Mouse (Mus musculus) hematopoietic stem cell, adult 5-6 weeks (primary cell): ENCODE results near the gene Lrba. TPM values are rescaled to one million over a fixed set of nuclear protein-coding genes. Genes with fewer than 3 reads are reported as not detected.

Experiments
- ATAC-seq, 2 experiments: fragments of 125-278 bp in 1 of 2; replicated peaks in 1 of 2; 2 replicates each; pipeline ENCODE4 v1.8.0; 2016 to 2017; ENCODE audit warnings: inconsistent platforms in 2 of 2, mild to moderate bottlenecking in 2 of 2, moderate number of reproducible peaks in 2 of 2, low read depth in 1 of 2, moderate TSS enrichment in 1 of 2; ENCODE audit not compliant: low FRiP score in 2 of 2, poor library complexity in 2 of 2, severe bottlenecking in 2 of 2, insufficient read depth in 1 of 2, low TSS enrichment in 1 of 2
- total RNA-seq: library from RNA; stranded (forward); fragments of 172-1452, 232-1000 nt; gene quantifications from 2 replicates; pipeline ENCODE4 v1.2.3, GENCODE M21; 2017

Gene Lrba
- 51.5 and 57.9 TPM in 2 replicates for total RNA-seq

DNA sequence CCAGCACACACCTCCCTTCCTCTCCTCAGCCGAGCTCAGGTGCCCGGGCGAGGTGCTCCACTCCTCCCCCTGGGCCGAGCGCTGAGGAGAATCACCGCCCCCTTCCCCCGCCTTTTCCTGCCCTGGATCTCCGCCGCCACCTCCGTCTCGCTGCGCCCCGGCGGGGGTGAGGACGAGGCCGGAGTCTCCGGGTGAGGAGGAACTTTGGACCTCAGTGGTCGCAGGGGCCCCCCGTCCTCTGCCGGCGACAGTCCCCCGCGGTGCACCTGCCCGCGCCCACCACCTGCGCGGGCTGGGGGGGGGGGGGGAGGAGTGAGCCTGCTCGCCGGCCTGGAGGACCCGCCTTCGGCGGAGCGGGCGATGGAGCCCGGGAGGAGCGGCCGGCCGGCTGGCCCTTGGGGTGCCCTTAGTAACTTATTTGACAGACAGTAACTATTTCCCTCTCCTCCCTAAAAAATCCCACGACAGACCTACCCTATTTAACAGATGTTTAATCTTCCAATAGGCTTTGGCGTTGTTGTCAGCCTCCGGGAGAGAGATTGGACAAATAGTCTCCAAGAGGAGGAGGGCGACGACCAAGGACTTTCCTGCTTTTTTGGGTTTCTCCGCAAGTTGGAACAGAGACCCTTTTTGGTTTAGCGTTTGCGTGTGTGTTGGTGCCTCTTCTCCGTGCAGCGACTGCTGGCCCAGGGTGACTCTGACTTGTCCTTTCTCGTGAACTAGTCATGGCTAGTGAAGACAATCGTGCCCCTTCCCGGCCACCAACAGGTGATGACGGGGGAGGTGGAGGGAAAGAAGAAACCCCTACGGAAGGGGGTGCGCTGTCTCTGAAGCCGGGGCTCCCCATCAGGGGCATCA, at the start of gene Lrba:
Lrba (plus strand) TSS at position 117 of the 858 bp plus-strand sequence.
- ATAC-seq = peak; percentile 73 to 90

DNA sequence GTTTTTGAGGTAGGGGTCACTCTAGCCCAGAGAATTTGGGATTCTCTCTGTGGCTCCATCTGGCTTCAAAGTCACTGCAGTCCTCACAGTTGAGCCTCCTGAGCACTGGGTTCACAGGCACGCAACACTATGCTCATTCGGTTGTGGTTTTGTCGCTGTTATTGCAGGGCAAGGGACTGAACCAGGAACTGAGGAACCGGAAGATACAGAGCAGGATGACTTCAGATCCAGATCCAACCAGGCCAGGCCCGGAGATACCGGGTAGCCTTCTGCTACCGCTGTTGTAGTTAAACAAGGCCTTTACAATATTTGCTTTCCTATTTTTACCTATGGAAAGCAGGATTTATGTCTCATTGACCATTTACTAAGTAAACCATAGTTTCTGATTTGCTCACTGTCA, 44.8 kb upstream of the Lrba start:
- no peak for ATAC-seq

GRCm38 (mm10) chr3:86181107-86181506, 43.4 kb upstream of the Lrba start:
- no peak for ATAC-seq

GRCm38 (mm10) chr3:86184546-86184945, 39.9 kb upstream of the Lrba start:
- no peak for ATAC-seq

DNA sequence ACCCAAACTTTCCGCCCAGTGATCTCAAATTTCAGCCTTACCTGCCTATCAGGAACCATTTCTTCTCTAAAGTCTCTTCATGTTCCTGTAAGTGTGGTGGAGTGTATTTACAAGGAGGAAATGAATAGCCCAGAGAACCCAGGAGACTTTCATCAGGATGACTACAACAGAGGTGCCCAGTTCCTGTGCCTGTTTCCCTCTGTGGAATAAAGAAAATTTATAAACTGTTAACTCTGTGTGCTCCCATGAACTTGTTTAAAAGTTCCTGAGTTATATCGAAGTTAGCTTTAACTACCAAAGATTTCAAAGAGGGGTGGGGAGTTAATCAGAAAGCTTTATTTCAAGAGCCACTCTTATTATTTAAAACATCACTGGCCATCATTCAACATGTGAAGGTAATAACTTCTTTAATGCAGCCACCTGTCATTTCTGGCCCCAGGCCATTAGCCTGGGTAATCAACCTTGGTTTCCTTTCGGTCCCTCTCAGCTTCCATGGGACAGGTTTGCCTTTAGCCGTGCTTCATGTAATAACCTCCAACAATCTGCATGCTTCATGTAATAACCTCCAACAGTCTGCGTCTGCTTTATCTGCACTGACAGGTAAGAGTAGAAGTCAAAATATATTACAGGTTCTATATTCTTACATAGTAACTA, 36.6 kb upstream of the Lrba start:
- no peak for ATAC-seq

DNA sequence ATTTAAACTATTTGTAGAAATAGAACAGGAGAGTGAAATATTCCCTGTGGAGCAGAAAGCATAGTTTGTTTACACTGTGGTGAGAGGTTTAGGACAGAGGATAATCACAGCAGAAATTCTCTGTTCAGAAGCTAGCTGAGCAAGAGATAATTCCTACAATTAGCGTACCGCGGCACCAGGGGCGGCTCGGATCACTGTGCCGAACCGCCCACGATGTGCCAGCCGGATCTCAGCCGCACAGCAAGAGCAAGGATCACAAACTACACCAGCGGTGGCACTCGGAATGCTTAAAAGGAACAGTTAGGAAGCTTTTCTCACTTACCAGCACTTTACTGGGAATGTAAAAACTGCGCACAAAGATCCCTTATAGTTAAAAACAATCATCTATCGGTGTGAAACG, 28.5 kb upstream of the Lrba start:
- ATAC-seq = no peak

DNA sequence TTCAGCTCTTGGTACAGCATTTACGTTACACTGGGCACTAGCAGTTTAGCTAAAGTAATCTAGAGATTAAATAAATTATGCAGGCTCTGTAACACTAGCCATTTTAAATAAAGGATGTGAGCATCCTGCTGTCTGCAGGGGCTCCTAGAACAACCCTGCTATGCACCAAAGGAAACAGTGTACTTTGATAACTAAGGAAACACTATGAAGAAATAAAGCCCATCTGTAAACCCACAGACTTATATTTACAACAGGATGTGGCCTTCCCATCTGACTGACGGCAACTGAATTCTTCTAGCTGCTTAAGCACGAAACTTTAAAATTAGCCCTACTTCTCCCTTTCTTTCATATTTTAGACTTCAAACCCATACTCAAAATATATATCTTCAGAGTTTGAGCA, 28.0 kb upstream of the Lrba start:
- ATAC-seq = peak; percentile 84 to 86

DNA sequence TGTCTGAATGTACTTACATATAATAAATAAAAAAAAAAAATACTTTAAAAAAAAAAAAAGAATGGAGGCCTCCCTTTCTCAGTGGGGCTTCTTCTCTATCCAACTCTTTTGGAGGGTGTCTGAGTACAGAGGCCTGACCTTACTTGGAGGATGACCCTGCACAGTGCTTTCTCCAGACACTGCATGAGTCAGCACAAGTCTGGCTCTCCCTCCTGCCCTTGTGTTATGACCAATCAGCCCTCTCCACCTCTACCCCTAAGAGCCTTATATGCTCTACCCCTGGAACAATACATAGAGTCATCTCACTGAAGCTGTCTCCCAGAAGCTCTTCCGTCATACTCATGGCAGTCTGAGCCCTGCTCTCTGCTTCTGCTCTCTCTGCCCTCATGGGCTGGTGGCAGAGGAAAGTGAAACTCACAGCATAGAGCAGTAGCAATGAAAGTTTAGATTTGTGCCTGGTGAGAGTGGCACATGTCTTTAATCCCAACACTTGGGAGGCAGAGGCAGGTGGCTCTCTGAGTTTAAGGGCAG, 22.8 kb upstream of the Lrba start:
- peak; percentile 22 to 25; a peak in 1 of 4 replicates for ATAC-seq

DNA sequence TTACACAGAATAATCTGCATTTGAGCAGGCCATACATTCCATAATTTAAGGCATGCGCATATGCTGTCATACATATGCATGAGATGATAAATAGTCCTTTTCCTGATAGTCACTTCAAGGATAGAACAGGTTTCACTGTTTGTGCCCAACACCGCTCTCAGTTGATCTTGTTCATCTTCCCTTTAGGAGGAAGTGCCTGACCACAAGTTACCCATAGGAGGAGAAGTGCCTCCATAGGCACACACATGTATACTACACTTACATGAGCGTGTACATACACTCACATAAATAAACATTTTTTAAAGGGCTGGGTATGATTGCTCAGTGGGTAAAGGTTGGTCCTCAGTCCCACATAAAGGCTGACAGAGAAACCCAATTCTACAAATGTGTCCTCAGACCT, 22.0 kb upstream of the Lrba start:
- ATAC-seq = peak; percentile 12 to 62; a peak in 1 of 4 replicates

DNA sequence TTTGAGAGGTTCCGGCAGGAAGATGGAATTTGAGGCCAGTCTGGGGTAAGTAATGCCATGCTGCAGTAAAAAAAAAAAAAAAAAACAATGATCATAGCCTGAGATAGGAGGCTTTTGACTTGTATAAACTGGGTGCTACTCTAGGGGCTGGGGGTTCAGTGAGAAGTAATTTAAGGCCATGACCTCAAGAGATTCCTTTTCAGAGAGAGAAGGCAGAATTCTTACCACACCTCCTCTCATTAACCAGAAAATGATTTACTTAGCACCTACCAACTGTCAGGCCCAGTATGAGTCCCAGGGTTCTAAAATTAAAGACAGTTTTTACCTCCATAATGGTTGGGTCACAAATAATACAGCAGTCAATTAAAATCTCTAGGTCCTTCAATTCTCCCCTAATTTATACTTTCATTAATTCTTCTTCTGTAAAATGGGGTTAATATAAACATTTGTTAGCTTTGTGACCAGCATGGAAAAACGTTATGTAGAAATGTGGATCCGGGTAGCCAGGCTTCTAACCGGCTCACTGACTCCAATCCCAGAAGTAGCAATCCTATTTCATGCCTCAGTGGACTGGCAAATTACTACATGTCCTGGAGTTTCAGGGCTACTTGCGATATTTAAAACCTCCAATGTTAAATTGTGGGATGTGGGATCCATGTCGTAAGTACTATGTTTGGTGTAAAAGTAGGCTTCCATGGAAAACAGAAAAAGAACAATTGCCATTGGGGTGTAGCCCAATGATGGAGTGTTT, 19.7 kb upstream of the Lrba start:
- ATAC-seq = no peak

DNA sequence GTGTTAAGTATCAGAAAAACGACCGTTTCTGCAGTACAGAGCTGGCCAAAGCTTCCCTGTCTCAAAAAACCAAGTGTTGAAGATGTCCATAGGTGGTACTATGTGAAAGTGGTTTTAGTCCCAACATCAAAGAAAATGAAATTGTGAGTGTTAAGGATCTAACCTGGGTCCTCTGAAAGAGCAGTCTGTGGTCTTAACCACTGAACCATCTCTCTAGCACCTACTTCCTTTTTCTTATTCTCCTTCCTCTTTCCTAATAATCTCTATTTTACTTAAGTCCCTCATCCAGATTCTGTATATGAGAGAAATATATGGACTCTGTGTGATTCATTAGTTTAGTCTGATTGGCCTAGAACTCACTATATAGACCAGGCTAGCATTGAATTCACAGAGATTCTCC, 17.9 kb upstream of the Lrba start:
- peak; percentile 48 to 59; a peak in 3 of 4 replicates for ATAC-seq

DNA sequence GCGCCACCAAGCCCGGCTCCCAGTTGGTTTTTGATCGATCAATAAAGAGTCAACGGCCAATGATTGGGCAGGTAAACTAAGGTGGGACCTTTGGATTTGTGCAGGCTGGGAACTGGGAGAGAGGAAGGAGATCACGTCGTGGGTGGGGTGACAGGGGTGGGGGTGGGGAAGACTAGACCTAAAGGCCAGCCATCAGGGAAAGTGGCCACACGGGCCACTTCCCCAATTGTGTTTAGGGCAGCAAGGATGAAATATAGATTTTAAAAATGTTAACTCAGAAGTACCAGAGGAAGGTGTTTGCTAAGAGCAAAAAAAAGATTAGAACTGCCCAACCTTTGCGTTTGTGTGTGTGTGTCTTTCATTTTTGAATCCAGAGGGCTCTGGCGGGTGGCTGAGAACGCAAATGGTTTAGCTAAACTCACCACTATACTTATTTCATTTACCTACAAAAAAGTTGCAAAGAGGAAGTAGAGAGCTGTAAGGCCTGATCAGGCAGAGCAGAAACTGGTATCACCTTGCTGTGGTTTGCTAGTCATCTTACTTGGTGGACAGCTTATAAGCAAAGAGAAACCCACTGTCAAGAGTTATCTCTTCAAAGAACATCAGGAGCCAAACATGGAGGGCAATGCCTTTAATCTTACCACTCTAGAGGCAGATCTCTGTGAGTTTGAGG, 14.1 kb upstream of the Lrba start:
- peak; percentile 39 to 56; a peak in 3 of 4 replicates for ATAC-seq

DNA sequence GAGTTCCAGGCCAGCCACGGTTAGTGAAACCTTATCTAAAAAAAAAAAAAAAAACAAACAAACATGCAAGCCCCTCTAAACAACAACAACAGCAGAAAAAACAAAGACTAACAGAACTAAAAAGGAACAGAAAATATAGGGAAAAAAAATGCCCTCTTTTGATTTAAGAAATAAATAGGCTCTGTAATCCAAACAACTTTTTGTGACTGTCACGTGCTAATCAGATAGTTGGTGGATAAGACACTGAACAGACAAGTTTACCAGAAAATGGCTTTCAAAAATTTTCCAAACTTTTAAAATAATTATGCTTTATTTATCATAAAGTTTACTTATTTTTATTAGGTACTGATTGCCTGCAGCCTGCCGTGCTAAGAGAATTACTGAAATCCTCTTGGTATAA, 13.5 kb upstream of the Lrba start:
- no peak for ATAC-seq

DNA sequence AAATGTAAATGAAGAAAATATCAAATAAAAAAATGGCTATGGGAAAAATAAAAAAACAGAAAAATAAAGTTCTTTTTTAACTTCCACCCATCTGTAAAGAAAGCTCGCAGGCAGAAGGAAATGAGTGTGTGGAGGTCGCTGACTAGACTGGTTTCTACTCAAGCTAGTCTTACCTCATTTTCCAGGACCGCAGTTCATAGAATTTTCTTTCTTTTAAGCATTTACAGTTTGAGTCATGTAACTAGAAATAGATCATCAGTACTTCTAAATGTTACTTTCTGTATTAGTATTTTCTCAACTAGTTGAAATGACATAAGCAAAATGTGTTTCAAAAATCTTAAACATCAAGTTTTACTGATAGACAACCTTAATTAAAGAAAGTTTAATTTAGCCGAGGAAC, 10.2 kb upstream of the Lrba start:
- ATAC-seq = no peak

DNA sequence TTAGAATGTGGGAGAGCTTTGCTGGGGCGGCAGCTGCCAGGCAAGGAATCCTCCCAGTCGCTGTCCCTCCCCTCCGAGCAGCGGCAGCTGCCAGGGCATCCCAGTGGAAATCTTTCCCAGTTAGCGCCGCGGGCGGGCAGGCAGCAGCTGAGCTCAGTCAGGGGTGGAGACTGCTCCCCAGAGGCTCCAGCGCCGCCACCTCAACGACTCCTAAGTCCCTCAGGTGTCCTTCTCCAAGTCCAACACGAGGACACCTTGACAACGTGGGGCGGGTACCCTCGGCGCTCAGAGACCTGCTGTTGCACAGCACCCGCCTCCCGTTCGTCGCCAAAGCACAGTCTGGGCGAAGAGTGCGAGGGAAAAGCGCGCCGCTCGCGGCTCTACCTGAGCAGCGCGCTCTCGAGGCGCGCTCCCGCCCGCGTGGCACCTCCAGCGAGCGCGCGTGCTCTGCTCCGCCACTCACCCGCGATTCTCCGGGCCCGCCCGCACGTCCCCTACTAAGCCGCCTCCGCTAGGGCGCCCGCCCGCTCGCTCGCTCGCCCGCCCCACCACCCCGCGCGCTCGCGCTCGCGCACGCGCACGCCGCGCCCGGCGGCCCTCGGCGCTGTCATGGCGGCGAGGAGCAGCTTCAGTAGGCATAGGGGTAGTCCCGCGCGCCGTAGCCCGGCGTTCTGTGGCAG, 706 bp upstream of the Lrba start:
- ATAC-seq = peak; percentile 74 to 79

DNA sequence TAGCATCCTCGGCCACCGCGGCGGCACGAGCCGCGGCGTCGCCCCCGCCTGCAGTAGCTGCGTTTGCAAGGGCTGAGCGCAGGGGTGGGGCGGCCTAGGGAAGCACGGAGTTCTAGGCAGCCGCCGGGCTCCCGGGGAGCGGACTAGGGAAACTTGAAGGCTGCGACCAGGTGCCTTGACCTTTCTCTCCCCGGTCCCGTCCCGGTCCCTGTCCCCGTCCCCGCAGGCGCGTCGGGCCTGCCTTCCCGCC, 241 bp upstream of the Lrba start:
- ATAC-seq = no peak

DNA sequence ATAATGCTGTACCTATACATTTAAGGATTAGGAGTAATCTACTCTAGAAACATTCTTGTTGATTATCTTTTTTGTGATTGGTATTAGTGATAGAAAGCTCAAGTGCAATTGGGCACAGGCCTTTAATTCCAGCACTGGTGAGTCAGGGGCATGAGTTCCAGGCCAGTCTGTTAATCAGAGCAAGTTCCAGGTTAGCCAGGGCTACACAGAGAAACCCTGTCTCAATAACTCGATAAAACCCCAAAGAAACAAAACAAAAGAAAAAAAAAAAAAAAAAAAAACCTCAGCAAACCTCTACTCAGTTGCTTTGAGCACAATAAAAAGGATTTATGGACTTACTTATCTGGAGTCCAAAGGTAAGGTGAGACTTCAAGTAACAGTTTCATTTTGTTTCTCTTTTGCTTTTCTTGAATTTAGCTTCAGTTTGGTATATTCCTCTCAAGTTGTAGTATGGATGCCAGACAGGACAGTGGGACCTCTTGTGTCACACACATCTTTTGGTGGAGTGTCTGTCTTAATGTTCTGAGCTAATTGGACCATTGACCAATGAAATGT, 7.1 kb downstream of the Lrba start:
- ATAC-seq = no peak
